Mouse (Mus musculus) spleen, adult 18-20 months (tissue): ENCODE data around the gene Wdr18.

ENCODE experiments used
- DNase-seq, 2 experiments: peaks; one replicate each; pipeline ENCODE4 v3.0.0; 2022; ENCODE audit warnings: mixed read lengths in 2 of 2

The Wdr18 gene

DNA sequence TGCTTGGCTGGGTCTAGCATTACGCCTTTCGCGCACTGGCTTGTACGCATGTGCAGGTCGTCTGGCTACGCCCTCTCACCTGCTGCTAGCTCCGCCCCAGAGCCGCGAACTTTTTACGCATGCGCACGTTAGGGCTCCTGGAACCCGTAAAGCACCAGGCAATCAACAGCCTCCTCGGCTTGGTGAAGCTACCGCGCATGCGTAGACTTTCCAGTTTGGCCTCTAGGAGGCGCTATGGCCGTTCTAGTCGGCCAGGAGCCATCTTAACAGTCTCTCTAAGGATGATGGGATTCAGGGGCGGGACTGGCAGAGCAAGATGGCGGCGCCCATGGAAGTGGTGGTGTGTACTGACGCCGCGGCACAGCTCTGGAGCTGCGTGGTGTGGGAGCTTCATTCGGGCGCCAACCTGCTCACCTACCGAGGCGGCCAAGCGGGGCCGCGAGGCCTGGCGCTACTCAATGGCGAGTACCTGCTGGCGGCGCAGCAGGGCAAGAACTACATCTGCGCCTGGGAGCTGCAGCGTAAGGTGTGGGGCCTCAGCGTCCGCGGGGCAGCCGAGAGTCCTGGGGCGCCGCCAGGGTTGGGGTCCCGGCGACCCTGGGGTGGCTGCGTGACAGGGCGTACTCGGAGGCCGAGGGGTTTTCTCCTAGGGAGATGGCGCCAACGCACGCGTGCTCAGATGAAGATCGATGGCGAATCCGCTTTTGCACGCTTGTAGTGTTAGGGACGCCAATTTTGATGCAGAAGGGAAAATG is at the start of gene Wdr18:
Gene Wdr18, plus strand, starts transcription at position 306 of the 755 bp plus-strand sequence.
- peak; percentile 97 to 99 for DNase-seq

GRCm38 (mm10) chr10:79910556-79910955 is 49.4 kb upstream of the Wdr18 start, which contains the start of gene Gm26602:
TSS of gene Gm26602 (plus strand) at chr10:79910856.
- no peak for DNase-seq

GRCm38 (mm10) chr10:79912412-79912811 is 47.5 kb upstream of the Wdr18 start:
- DNase-seq, result no peak

GRCm38 (mm10) chr10:79914131-79914947 is 45.6 kb upstream of the Wdr18 start:
- DNase-seq, result no peak

DNA sequence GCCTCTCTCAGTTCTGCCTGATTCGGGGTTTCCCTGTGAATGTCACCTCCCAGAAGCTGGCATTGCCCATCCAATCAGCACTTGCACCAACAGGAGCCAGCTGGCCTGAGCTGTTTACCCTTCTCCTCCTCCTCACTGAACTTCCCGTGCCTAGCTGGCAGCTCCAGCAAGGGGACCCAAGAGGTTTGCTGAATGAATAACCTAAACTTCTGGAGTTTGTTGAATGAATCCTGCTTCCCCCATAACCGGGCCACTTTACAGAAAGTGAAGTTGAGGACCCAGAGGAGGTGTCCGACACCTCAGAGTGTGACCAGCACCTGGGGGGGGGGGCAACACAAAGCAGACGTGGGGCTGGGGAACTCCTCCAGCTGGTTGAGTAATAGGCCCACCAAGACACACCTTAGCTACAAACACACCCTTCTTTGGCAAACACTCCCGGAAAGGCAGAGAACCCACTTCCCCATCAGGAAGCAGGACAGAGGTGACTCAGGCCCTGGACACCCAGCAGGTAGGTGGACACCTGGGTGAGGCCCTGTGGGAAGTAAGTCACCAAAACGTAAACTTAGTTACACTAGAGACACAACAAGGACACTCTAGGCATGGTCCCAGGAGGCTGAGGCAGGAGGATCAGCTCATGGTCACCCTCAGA is 44.9 kb upstream of the Wdr18 start:
- no peak for DNase-seq

GRCm38 (mm10) chr10:79916081-79916480 is 43.9 kb upstream of the Wdr18 start:
- DNase-seq, result no peak

GRCm38 (mm10) chr10:79916808-79917531 is 43.0 kb upstream of the Wdr18 start, which contains the start of gene Kiss1r:
TSS of gene Kiss1r (plus strand) at chr10:79916971.
- peak; percentile 78 to 92 for DNase-seq

DNA sequence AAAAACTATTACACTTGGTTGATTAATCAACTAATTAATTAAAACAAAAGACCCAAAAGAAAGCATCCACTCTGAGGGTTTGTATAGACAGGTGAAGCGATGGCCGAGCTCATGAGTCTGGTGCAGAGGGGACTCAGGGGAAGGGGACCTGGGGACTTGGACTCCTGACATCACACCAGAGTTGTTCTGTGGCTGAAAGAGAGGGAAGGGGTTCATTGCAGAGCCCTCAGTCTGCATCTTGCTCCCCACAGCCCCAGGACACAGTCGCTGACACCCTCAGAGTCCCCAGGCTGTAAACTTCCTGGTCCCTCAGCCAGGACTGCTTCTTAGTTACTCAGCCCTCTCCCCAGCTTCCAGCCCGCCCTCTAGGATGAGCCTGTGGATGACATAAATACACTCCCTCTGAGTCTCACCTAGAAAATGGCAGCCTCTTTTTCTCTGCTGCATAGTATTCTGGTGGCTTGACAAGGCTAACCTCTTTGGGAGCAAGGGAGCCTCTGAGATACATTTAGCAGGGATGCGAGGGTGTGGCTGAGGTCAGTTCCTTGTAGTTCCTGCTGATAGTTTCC is 42.3 kb upstream of the Wdr18 start:
- DNase-seq, result no peak

DNA sequence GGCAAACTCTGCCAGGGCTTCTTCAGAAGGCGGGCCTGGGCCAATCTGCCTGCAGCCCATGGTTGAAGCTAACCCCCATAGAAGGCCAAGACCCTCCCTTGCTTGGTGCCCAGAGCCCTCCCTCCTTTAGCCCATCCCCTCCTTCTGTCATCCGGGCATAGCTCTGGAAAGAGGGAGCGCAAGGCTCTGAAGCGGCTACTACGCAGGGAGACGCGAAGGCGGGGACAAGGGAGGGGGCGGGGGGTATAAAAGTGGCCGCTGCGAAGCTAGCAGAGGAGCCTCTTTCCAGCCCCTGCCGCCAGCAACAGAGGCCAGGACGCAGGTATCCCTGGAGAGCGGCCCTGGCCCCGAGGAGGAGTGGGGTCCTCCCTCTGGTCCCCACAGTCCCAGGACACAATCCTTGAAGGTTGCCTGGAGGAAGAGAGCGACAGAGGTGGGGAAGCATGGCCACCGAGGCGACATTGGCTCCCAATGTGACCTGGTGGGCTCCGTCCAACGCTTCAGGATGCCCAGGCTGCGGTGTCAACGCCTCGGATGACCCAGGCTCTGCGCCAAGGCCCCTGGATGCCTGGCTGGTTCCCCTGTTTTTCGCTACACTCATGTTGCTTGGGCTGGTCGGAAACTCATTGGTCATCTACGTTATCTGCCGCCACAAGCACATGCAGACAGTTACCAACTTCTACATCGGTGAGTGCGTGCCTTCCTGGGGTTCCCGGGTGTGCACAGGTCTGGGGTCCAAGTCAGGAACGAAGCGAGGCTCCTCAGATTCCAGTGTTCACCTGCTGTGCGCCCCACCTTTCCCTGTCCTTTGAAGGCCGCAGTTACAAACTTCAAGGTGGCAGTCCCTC is 41.5 kb upstream of the Wdr18 start:
- no peak for DNase-seq

GRCm38 (mm10) chr10:79919251-79919849 is 40.6 kb upstream of the Wdr18 start:
- no peak for DNase-seq

GRCm38 (mm10) chr10:79920056-79920890 is 39.7 kb upstream of the Wdr18 start:
- no peak for DNase-seq

DNA sequence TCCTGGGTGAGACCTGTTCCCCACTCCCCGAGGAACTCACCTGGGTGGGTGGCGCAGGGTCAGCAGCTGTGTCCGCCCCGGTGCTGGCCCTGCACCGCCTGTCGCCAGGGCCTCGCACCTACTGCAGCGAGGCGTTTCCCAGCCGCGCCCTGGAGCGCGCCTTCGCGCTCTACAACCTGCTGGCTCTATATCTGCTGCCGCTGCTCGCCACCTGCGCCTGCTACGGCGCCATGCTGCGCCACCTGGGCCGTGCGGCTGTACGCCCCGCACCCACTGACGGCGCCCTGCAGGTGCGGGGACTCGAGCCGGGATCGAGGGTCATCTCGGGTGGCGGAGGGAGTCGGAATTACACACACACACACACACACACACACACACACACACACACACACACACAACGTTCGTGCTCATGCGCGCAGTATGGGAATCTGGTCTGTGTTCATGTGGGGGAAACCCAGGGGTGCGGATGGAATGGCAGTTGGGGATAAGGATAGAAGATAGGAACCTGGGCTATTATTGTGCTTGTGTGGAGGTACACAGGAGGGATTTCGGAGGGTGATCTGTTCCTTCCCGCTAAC is 38.9 kb upstream of the Wdr18 start, which contains the start of gene R3hdm4:
Gene R3hdm4, minus strand, starts transcription at position 251 of the 578 bp plus-strand sequence.
- DNase-seq, result no peak

- no peak for DNase-seq
These were observed 38.4 kb upstream of the Wdr18 start for GRCm38 (mm10) chr10:79921572-79921971.

GRCm38 (mm10) chr10:79924998-79925784 is 34.8 kb upstream of the Wdr18 start:
- peak; percentile 85 to 97 for DNase-seq

- peak in 1 of 2 experiments; percentile 44 for DNase-seq
These were observed 34.0 kb upstream of the Wdr18 start for GRCm38 (mm10) chr10:79925785-79926490.

GRCm38 (mm10) chr10:79926491-79927323 is 33.2 kb upstream of the Wdr18 start, which contains the start of gene Arid3a:
TSS of gene Arid3a (plus strand) at chr10:79927043.
- DNase-seq, result peak; percentile 81 to 90
